Mouse (Mus musculus) gastrocnemius, adult 2 months (tissue): Measurements from ENCODE around the gene Rad51b. TPM values are rescaled to one million over a fixed set of nuclear protein-coding genes. Genes with fewer than 3 reads are reported as not detected.

ENCODE experiments used
- DNase-seq: peaks from one replicate; pipeline ENCODE4 v3.0.0; 2022
- H3K27ac ChIP-seq: fragments of 200-600 bp; 2 replicates; pipeline ENCODE4 v1.8.1; 2022; ENCODE audit warnings: mild to moderate bottlenecking
- H3K4me3 ChIP-seq: fragments of 200-600 bp; 2 replicates; pipeline ENCODE4 v1.8.1; 2022; ENCODE audit warnings: mild to moderate bottlenecking, moderate library complexity
- CTCF ChIP-seq: fragments of 200-600 bp; IDR thresholded peaks from 2 replicates; pipeline ENCODE4 v1.8.1; 2022; ENCODE audit warnings: antibody characterized with exemption, mild to moderate bottlenecking, moderate library complexity
- intact Hi-C: fragments of 180-260 bp; cut with DNase I; formaldehyde crosslinking; loops from one replicate; pipeline ENCODE4 v1.15.1; 2025
- total RNA-seq, 2 experiments: library from RNA; stranded (reverse); gene quantifications; 2 replicates each; pipeline ENCODE4 v1.2.3; 2021

The Rad51b gene
- total RNA-seq, 2 experiments from 2014 or later = 0.11 TPM; not detected in 1

DNA sequence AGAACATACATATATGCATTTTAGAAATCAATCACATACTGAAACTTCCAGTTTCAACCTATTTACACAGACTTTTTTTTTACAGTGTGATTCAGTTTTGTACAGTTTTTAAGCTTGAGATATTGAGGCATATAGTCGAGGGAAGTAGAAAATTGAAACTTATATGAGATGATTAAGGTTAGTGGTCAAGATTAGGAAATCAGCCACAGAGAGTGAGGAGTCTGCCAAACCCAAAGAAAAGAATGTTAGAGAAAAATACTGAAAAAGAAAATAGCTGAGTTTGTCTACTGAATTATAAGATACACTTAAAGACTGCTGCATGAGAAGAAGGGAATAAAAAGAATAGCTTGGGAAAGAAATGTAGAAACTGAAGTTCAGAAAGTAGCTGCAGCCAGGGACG is 280.4 kb downstream of the Rad51b start:
- Histone ChIP-seq H3K4me3 (no peak overlapping the region), H3K27ac (no peak overlapping the region)
- intact Hi-C loops = no loop called here

DNA sequence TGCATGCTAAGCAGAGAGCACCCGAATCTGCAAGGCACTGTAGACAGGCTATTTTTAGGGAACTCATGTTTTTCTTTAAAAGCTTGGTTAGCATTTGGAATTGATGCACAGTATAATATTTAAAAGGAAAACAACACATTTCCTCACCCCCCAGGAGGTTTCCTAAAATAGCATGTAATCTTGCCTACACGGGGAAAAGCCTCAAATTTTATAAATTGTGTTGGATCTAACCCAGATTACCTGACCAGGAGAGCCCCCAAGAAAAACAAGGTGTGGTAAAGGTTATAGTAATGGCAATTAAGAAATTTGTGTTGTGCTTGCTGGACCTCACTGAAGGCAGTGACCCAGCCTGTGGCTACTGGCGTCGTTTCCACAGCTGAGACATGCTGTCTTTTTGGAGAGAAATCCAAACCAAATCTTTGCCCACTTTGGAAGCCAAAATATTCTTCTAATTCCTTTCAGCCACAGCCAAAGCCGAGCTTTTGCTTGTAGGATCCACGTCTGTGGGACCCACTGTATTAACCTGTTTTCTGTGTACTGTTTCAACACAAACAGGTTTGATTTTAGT is 282.0 kb downstream of the Rad51b start:
- H3K27ac ChIP-seq = peak overlapping the region; percentile 3; the same call in 1 of the 2 replicates
- no peak overlapping the region for H3K4me3 ChIP-seq
- TF ChIP-seq CTCF = no peak
- intact Hi-C loops = no loop called here
- DNase-seq = peak; percentile 34

More for the DNA sequence above, 280.4 kb downstream of the Rad51b start:
- no peak for DNase-seq
- TF ChIP-seq CTCF = no peak

DNA sequence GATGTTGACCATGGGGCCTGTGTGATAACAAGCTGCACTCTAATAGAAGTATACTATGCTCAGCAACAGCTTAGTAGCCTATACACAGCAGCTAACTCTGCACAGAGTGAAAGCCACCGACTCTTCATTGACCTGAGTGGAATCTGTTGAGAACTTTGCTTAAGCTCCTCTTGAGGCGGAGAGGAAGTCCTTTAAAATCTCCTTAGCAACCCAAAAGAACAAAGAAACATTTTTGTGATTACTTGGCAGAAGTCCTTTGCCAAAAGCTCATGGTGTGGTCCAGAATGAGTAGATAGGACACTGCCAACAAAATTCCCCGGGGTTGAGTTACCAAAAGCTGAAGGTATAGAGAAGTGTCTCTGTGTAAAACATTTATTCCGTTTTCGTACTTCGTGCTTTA is 282.8 kb downstream of the Rad51b start:
- no peak for TF ChIP-seq CTCF
- DNase-seq = no peak
- Histone ChIP-seq H3K4me3 (peak overlapping the region; percentile 24; the same call in 1 of the 2 replicates), H3K27ac (0 out of 2 replicates have a peak overlapping the region, but pooled peaks have one; percentile 3)
- intact Hi-C loops = no loop called here

DNA sequence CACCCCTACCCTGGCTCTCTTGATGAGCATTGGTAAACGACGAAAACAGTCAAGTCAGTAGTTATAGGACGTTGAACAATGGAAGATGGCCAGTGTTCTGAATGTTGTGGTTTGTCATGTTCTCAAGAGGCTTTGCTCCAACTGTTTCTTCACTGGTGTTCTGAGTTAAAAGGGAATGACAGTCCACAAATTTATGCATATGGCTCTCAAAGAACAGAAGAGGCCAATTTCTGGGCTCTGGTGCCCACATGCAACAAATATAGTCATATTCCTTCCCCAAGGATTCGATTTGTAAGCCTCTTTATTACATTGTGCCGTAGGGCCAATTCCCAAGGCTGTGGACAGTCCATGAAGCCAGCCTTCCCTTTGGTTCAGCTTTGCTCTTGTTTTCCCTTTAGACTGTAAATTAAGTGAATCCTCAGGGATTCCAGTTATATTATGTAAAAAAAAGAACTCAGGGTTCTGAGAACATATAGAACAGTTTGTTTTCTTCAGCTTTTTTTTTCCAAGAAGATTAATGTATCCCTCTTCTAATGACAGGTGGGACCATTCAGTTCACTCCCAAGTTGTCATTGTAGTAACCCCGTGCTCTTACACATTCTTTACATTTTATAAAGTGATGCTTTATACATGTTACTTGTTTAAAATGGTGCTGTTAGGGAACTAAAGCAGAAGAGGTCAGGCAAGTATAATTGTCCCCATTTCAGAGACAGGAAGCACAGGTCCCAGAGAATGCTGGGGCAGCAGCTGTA is 287.6 kb downstream of the Rad51b start:
- intact Hi-C loops = no loop called here
- no peak overlapping the region for H3K27ac ChIP-seq
- no peak overlapping the region for H3K4me3 ChIP-seq
- DNase-seq = no peak
- TF ChIP-seq CTCF = no peak

DNA sequence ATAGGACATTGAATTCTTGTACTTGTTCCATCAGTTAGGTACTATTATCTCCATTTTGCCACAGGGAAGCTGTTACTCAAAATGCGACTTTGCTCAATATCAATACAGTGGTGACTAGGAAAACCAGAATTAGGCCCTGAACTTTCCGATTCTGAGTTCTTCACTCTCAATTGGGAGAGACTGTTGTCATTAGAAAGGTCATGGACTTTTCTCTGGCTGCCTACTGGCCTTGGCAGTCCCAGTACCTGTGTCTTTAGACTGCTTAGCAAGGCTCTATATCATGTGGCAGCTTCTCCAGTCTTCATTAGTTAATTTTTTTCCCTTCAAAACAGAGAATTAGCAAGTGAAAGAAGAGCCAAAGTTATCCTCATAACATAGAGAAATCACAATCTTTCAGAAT is 288.3 kb downstream of the Rad51b start:
- TF ChIP-seq CTCF = no peak
- Histone ChIP-seq H3K4me3 (no peak overlapping the region), H3K27ac (no peak overlapping the region)
- intact Hi-C loops = no loop called here
- DNase-seq = no peak

DNA sequence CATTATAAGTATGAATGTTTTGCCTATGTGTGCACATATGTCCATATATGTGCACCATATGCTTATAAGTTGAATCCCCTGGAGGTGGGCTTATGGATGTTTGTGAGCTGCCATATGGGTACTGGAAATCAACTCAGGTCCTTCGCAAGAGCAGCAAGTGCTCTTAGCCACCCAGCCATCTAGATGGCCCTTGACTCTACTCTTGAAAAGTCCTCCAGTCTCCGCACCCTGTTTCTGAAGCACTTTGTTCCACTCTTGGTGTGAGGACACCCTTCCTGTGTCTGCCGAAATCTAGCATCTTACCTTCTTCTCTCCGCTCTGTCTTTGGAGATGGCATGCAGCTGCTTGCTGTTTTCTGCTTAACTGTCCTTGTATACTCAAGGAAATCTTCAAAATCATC is 291.7 kb downstream of the Rad51b start:
- Histone ChIP-seq H3K27ac (no peak overlapping the region), H3K4me3 (no peak overlapping the region)
- intact Hi-C loops = no loop called here
- TF ChIP-seq CTCF = no peak
- DNase-seq = no peak

DNA sequence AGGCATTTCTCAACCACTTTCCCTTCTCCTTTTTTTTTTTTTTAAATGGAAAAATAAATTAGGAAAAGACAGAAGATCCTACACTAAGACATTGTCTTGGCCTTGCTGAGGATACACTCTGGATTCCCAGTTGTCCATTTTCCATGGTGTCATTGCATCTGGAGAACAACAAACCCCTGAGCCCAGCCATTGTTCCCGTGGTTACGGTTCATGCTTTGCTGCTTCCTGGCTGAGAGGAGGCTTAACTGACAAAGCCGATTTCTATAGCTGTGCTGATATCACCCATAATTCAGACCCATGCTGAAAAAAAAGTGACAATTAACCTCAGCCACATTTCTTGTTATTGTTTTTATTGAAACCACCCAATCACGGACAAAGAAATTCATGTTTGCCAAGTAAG is 295.1 kb downstream of the Rad51b start:
- TF ChIP-seq CTCF = no peak
- no peak overlapping the region for H3K4me3 ChIP-seq
- no peak overlapping the region for H3K27ac ChIP-seq
- intact Hi-C loops = loop anchor here (5.0 kb wide), 1 partner anchor 45 kb away; no protein-coding TSS in a partner anchor
- no peak for DNase-seq

DNA sequence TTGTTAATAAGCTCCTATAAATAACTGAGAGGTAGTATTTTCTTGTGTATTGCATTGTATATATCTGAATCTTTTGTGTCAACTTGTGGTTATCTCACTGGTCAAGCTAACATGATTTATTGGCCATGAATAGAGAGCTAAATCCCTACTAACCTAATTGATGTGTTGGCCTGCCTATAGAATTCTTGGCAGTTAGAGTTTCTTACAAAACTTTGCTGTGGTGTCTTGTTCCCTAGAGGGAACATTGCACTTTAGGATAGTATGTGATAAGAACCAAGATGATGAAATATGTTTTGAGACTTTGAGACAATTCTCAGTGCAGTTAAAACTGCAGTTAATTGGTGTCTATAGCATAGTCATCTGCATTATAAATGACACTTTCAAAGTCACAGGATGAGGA is 299.8 kb downstream of the Rad51b start:
- Histone ChIP-seq H3K4me3 (no peak overlapping the region), H3K27ac (peak overlapping the region; percentile 83; the same call in 1 of the 2 replicates)
- intact Hi-C loops = no loop called here
- TF ChIP-seq CTCF = no peak
- DNase-seq = no peak

DNA sequence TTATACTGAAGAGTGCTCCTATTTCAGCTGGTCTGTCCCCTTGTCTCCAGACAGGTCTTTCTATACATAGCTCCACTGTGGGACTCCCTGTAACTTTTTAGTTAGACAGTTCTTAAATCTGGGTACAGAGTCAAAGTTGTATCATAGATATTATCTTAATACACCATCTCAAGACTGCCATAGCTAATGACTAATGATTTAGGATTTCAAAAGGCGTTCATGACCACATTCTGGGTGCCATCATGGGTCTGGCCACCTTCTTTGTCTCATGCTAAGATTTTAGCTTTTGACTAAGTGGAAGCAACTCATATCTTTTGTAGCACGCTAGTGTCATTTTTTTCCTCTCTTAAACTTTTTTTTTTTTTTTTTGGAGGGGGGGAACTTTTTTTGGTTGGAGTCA is 300.3 kb downstream of the Rad51b start:
- Histone ChIP-seq H3K27ac (peak overlapping the region; percentile 83; the same call in 1 of the 2 replicates), H3K4me3 (no peak overlapping the region)
- intact Hi-C loops = no loop called here
- TF ChIP-seq CTCF = no peak
- no peak for DNase-seq

DNA sequence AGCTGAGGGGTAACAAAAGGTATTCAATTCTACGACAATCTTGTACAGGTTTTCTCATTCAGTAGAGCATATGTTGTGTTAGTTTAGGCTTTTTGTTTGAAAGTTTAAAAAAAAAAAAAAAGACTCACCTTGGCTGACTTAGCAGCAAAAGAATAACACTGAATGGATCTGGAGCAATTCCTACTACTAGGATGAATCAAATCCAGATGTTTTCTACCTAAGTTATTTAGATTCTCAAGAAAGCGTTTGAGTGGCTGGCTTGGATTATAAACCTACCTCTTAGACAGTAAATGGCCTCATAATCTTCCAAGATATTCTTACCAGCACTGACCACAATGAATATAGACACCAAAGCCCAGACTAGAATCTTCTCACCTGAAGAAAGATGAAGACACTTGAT is 300.7 kb downstream of the Rad51b start:
- TF ChIP-seq CTCF = no peak
- intact Hi-C loops = no loop called here
- Histone ChIP-seq H3K27ac (peak overlapping the region; percentile 83), H3K4me3 (no peak overlapping the region)
- no peak for DNase-seq

DNA sequence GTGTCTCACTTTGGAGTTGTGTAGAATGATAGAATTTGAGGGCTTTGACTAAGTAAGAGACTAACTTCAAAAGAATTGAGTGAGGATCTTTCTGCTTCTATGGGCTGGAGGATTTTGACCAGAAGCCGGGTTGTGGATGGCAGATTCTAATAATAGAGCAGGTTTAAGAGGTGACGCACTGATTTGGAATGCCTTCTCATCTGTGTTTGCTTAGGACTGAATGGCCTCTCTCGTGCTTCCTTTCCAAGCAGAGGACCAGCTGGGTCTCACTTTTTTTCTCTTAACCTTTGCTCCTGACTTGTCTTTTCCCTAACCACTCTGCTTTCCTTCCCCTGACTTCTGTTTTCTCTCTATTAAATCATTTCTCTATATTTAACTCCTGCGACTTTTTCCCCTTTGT is 301.4 kb downstream of the Rad51b start:
- Histone ChIP-seq H3K27ac (peak overlapping the region; percentile 83), H3K4me3 (no peak overlapping the region)
- intact Hi-C loops = no loop called here
- peak; percentile 32 for DNase-seq
- no peak for TF ChIP-seq CTCF

DNA sequence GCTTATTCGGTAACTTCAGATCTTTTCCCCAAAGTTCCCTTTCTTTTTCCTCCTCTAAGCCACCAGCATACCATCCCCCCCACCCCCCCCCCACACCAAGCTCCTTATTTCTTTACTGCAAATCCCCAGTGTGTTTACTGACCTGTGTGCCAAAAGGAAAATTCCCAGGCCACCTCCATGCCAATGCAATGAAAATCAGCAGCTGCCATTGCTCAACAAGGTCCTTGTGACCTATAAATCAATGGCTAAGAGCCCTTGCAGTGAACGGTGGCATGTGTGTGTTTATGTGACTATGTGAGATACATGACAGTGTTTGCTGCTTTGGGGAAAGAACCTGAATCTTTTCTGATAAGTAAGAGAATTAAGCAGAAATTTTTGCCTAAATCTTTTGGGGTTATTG is 301.8 kb downstream of the Rad51b start:
- intact Hi-C loops = no loop called here
- peak; percentile 57 for DNase-seq
- Histone ChIP-seq H3K27ac (peak overlapping the region; percentile 83), H3K4me3 (no peak overlapping the region)
- no peak for TF ChIP-seq CTCF

DNA sequence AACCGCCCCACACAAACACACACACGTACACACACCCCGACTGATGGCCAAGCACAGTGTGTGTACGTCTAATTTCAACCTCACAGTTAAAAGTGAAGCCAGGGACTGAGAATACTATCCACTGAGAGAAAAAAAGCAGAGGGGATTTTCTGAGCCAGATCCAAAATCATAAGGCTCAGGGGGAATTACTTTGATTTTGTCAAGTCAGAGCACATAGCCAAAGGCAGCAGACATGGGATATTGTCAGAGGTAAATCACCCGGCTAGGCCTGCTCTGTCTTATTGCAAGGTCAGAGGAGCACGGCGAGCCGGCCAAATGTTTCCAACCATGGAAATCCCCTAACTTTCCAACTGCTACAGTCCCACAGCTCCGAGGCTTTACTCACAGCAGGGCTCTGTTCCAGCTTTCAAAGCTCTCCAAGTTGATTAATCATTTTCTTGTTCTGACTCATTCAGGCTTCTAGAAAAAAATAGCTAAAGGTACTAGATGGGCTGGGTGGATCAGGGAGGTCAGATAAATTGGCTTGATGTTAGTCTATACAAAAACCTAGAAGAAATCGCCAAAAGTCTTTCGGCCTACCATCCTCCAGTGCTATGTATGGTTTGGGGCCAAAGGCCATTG is 303.2 kb downstream of the Rad51b start:
- Histone ChIP-seq H3K4me3 (no peak overlapping the region), H3K27ac (peak overlapping the region; percentile 85)
- intact Hi-C loops = loop anchor here (5.0 kb wide), 1 partner anchor 63 kb away; no protein-coding TSS in a partner anchor
- no peak for TF ChIP-seq CTCF
- peak; percentile 79 for DNase-seq
